Mouse (Mus musculus) gastrocnemius, adult 18-20 months (tissue): Measurements from ENCODE around the gene Celf3. TPM values are rescaled to one million over a fixed set of nuclear protein-coding genes. Genes with fewer than 3 reads are reported as not detected.

ENCODE experiments used
- DNase-seq: peaks from one replicate; pipeline ENCODE4 v3.0.0; 2021; ENCODE audit warnings: low spot score
- total RNA-seq, 2 experiments: library from RNA; stranded (reverse); gene quantifications; 2 replicates each; pipeline ENCODE4 v1.2.3; 2021

Celf3 gene
- total RNA-seq, 2 experiments from 2014 or later = not detected

GRCm38 (mm10) chr3:94479564-94479963 lies 1.5 kb downstream of the Celf3 start:
- DNase-seq = no peak

DNA sequence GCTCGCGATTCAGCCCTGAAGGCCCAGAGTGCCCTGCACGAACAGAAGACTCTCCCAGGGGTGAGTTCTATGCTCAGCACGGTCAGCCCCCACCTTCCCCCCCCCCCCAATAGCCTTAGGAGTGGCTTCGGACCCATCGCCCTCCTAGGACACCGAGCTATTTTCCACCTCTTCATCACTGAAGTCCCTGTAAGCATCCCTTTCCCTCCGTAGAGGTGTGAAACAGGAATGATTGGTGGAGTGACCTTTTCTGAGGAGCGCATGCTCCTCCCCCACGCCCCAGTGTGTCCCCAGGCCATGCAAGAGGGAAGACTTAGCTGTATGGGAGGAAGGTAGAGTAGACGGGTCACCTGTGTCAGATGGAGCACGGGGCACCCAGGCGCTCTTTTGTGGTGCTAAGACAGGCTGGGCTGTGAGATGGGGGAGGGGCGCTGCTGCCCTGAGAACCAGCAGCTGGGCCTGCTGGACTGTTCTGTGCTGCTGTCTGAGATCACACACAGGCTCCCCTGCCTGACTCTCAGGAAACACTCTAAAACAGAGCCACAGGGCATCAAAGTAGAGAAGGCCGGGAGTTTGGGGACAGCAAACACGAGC lies 2.3 kb downstream of the Celf3 start, which contains the start of gene Riiad1:
Gene Riiad1, minus strand, starts transcription at position 51 of the 594 bp plus-strand sequence.
- DNase-seq = no peak

DNA sequence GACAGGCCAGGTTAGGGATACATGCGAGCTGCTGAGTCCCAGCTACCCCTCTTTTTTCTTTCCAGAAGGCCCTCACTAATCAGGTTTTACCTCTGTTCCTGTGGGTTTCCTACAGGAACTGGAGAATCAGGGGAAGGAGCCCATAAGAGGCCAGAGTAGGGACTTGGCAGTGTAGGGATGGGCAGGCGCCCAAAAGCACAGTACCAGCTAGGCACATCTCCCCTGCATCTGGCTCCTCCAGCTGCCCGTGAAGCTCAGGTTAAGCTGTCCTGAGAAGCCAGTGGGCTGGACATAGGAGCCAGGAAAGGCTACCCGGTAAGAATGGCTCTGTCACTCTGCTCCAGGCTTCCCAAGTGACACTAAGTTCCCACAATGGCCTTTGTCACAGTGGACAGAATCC lies 3.3 kb downstream of the Celf3 start:
- DNase-seq = peak; percentile 41

DNA sequence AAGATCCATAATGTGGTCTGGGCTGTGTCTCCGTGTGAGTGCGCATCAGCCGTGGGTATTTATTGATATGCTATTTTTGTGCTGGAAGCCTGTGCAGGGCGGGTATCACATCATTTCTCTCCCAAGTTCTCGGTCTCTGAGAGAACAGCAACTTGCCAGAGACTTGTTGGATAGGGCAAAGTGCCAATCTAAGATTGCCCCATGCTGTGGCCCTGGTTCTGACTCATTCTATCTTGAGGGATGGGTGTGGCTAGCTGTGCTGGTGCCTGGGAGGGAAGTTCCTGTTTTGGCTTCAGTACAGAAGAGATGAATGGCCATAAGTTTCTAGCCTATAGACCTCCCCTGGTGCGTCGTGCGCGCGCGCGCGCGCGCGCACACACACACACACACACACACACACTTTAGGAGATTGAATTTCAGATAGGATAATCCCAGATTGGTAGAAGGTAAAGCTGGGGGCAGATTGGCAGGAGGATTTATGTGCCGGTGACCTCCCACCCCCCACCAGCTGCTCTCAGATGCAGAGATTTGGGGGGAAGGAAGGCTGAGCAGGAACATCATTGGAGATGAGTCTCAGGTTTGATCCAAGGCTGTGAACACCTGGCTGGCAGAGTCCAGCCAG lies 4.8 kb downstream of the Celf3 start:
- peak; percentile 47 for DNase-seq

- no peak for DNase-seq
Observed at GRCm38 (mm10) chr3:94483790-94484439, 5.8 kb downstream of the Celf3 start.

GRCm38 (mm10) chr3:94485922-94486321 lies 7.8 kb downstream of the Celf3 start:
- DNase-seq = no peak

DNA sequence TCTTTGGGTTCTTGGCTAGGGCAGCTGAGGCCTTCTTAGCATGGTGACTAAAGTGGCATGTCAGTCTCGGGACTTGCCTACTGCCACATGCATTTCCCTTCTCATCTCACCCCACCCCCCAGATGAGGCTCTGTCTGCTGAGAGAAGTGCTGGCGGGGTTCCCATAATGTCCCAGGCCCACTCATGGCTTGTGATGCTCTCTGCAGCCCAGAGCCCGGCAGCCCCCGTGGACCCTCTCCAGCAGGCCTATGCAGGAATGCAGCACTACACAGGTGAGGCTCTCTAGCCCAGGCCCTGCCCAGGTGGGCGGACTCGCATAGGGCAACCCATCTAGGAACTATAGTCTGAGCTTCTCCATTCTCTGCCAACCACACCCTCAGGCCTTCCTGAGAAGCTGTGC lies 9.5 kb downstream of the Celf3 start:
- DNase-seq = no peak

DNA sequence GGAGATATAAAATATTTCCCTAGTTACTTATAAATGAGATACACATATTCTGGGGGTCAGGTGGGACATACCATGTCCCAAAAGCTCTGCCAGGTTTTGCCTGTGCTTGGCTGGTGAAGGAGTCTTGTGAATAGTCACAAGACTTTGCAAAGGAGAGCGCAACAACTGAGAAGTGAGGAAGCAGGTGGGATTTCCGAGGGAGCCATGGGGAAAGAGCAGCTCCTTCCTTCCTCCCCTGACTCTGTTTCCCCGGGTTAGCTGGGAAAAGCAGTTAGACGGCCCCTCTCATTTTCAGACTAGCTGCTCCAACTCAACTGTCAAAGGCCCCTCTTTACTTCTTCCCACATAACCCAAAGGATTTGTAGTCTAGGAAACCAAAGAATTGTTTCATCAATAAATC lies 19.1 kb downstream of the Celf3 start:
- no peak for DNase-seq

DNA sequence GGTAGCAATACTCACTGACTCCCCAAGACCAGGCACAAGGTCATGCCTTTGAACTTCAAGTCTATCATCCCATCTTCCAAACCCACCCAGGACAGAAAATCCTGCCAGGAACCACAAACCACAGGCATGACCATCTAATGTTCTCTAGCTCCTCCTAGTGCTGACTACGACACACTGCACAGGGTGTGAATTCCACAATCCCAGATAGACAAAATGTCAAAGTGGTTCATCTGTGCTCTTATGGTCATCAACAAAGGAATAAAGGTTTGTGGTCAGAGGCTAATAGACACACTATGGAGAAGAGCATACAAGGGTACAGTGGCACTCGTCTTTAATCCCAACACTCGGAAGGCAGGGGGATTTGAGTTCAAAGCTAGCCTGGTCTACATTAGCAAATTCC lies 24.1 kb downstream of the Celf3 start:
- DNase-seq = peak; percentile 24

GRCm38 (mm10) chr3:94506664-94507063 lies 28.6 kb downstream of the Celf3 start:
- no peak for DNase-seq

- DNase-seq = no peak
Observed at GRCm38 (mm10) chr3:94526731-94527130, 48.6 kb downstream of the Celf3 start.

GRCm38 (mm10) chr3:94533968-94534367 lies 55.9 kb downstream of the Celf3 start:
- DNase-seq = peak; percentile 62

GRCm38 (mm10) chr3:94537187-94537586 lies 59.1 kb downstream of the Celf3 start:
- no peak for DNase-seq

Other genes with a start within 250 kb of the Celf3 start
- gene Gm4778, start 214.3 kb upstream of the Celf3 start, total RNA-seq = not detected
- gene Them4, start 168.2 kb upstream of the Celf3 start, total RNA-seq = 1 to 10 TPM; 6.7 TPM
- not detected for gene Them5, start 136.2 kb upstream of the Celf3 start, total RNA-seq
- not detected for gene C2cd4d, start 115.9 kb upstream of the Celf3 start, total RNA-seq
- gene Rorc, start 105.5 kb upstream of the Celf3 start, total RNA-seq = 100 to 1,000 TPM in 1 of 2 experiments, 10 to 100 TPM in 1; 99.4 to 107 TPM
- gene Lingo4, start 79.8 kb upstream of the Celf3 start, total RNA-seq = under 1 TPM; 0.25 to 0.28 TPM
- gene Tdrkh, start 65.0 kb upstream of the Celf3 start, total RNA-seq = 1 to 10 TPM; 5.2 to 7.0 TPM
- 10 to 100 TPM; 30.0 to 33.8 TPM for gene Mrpl9, start 35.0 kb upstream of the Celf3 start, total RNA-seq
- gene Oaz3, start 34.4 kb upstream of the Celf3 start, total RNA-seq = not detected
- gene Riiad1, start 2.0 kb downstream of the Celf3 start, total RNA-seq = 10 to 100 TPM; 12.9 to 13.0 TPM
- 10 to 100 TPM; 32.5 to 38.7 TPM for gene Snx27, start 104.4 kb downstream of the Celf3 start, total RNA-seq
- gene Gm10972, start 164.8 kb downstream of the Celf3 start, total RNA-seq = not detected
- gene Tuft1, start 180.6 kb downstream of the Celf3 start, total RNA-seq = under 1 TPM; 0.85 to 0.94 TPM
- gene Selenbp2, start 215.3 kb downstream of the Celf3 start, total RNA-seq = 1 to 10 TPM; 1.9 to 3.7 TPM